Mouse (Mus musculus): ENCODE measurements around the gene Smg9.

GRCm38 (mm10) chr7:24378049-24378701, 21.2 kb upstream of the Smg9 start:
- TF ChIP-seq CTCF (conservative IDR thresholded peaks at IDR 0.05; ENCODE audit: insufficient read depth, insufficient read length, low read depth, low read length) (no peak), POLR2A (IDR thresholded peaks at IDR 0.05; ENCODE audit: low read depth, low read length) (no peak)
